Mouse (Mus musculus) lung, postnatal 36 days (tissue): ENCODE data around the gene Gm10722.
"Not testable (repeated sequence)": the region's sequence is repeated elsewhere in the genome, so short reads cannot be mapped to it uniquely, and the experiment has no call there.

ENCODE experiments used
- DNase-seq: peaks from one replicate; pipeline ENCODE4 v3.0.0; 2022; ENCODE audit warnings: mixed read lengths

Gene Gm10722

GRCm38 (mm10) chr9:3026136-3026535 is 25.4 kb downstream of the Gm10722 start:
- DNase-seq = not testable (repeated sequence)

DNA sequence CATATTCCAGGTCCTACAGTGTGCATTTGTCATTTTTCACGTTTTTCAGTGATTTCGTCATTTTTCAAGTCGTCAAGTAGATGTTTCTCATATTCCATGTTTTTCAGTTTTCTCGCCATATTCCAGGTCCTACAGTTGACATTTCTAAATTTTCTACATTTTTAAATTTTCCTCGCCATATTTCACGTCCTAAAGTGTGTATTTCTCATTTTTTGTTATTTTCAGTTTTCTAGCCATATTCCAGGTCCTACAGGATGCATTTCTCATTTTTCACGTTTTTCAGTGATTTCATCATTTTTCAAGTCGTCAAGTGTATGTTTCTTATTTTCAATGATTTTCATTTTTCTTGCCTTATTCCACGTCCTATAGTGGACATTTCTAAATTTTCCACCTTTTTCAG is 26.0 kb downstream of the Gm10722 start:
- not testable (repeated sequence) for DNase-seq

DNA sequence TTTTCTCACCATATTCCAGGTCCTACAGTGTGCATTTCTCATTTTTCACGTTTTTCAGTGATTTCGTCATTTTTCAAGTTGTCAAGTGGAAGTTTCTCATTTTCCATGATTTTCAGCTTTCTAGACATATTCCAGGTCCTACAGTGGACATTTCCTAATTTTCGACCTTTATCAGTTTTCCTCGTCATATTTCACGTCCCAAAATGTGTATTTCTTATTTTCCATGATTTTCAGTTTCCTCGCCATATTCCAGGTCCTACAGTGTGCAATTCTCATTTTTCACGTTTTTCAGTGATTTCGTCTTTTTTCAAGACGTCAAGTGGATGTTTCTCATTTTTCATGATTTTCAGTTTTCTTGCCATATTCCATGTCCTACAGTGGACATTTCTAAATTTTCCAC is 26.5 kb downstream of the Gm10722 start:
- DNase-seq = not testable (repeated sequence)

- DNase-seq = peak; percentile 29
Measured at GRCm38 (mm10) chr9:3029276-3030000, 28.7 kb downstream of the Gm10722 start.

DNA sequence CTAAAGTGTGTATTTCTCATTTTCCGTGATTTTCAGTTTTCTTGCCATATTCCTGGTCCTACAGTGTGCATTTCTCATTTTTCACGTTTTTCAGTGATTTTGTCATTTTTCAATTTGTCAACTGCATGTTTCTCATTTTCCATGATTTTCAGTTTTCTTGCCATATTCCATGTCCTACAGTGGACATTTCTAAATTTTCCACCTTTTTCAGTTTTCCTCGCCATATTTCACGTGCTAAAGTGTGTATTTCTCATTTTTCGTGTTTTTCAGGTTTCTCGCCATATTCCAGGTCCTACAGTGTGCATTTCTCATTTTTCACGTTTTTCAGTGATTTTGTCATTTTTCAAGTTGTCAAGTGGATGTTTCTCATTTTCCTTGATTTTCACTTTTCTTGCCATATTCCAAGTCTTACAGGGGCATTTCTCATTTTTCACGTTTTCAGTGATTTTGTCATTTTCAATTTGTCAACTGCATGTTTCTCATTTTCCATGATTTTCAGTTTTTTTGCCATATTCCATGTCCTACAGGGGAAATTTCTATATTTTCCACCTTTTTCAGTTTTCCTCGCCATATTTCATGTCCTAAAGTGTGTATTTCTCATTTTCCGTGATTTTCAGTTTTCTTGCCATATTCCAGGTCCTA is 30.1 kb downstream of the Gm10722 start:
- DNase-seq = not testable (repeated sequence)

GRCm38 (mm10) chr9:3034299-3034698 is 33.6 kb downstream of the Gm10722 start, which contains the start of gene Gm17535:
Gm17535 (plus strand) TSS chr9:3034599.
- DNase-seq = not testable (repeated sequence)

GRCm38 (mm10) chr9:3036577-3036976 is 35.9 kb downstream of the Gm10722 start, which contains the start of gene Gm10715:
Gm10715 (plus strand) TSS chr9:3036877.
- DNase-seq = not testable (repeated sequence)

DNA sequence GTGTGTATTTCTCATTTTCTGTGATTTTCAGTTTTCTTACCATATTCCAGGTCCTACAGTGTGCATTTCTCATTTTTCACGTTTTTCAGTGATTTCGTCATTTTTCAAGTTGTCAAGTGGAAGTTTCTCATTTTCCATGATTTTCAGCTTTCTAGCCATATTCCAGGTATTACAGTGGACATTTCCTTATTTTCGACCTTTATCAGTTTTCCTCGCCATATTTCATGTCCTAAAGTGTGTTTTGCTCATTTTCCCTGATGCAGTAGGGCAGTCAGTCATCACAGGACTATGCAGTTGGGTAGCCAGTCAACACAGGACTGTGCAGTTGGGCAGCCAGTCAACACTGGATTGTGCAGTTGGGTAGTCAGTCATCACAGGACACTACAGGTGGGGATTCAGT is 37.4 kb downstream of the Gm10722 start:
- DNase-seq = not testable (repeated sequence)
